Mouse (Mus musculus) CH12F3 (cell line): ENCODE data around the gene Mier2.

Experiments used
- in situ Hi-C: fragments of 300-500 bp; cut with MboI; formaldehyde crosslinking; loops from 2 replicates; pipeline ENCODE4 v1.14.3; 2020; ENCODE audit warnings: low sequenced_read_pairs

The Mier2 gene

GRCm38 (mm10) chr10:79554330-79555237 is at the start of gene Mier2:
Gene Mier2 (minus strand): TSS chr10:79555199.
- in situ Hi-C loops = no loop called here

GRCm38 (mm10) chr10:79597936-79598230 is 42.9 kb upstream of the Mier2 start:
- in situ Hi-C loops = loop anchor here (10.0 kb wide), 1 partner anchor 47 kb away; the partner anchor contains the start of gene Odf3l2

- in situ Hi-C loops = loop anchor here (10.0 kb wide), 1 partner anchor 48 kb away; the partner anchor contains the start of gene Odf3l2
Observed at GRCm38 (mm10) chr10:79597051-79597935, 42.3 kb upstream of the Mier2 start.

- in situ Hi-C loops = loop anchor here (10.0 kb wide), 1 partner anchor 49 kb away; the partner anchor contains the start of gene Odf3l2
Observed at GRCm38 (mm10) chr10:79595590-79595929, 40.6 kb upstream of the Mier2 start.

- in situ Hi-C loops = loop anchor here (10.0 kb wide), 1 partner anchor 50 kb away; the partner anchor contains the start of gene Odf3l2
Observed at GRCm38 (mm10) chr10:79594872-79595589, 40.0 kb upstream of the Mier2 start.

GRCm38 (mm10) chr10:79594111-79594510 is 39.1 kb upstream of the Mier2 start:
- in situ Hi-C loops = loop anchor here (10.0 kb wide), 1 partner anchor 51 kb away; the partner anchor contains the start of gene Odf3l2

- in situ Hi-C loops = loop anchor here (10.0 kb wide), 1 partner anchor 54 kb away; the partner anchor contains the start of gene Odf3l2
Observed at GRCm38 (mm10) chr10:79590702-79591101, 35.7 kb upstream of the Mier2 start.

GRCm38 (mm10) chr10:79587752-79588126 is 32.7 kb upstream of the Mier2 start:
- in situ Hi-C loops = no loop called here

GRCm38 (mm10) chr10:79587061-79587751 is 32.2 kb upstream of the Mier2 start, which contains the start of gene Theg:
Gene Theg (minus strand): TSS chr10:79587331.
- in situ Hi-C loops = no loop called here

GRCm38 (mm10) chr10:79586243-79586642 is 31.2 kb upstream of the Mier2 start:
- in situ Hi-C loops = no loop called here

GRCm38 (mm10) chr10:79585723-79586122 is 30.7 kb upstream of the Mier2 start:
- in situ Hi-C loops = no loop called here

- in situ Hi-C loops = no loop called here
Observed at GRCm38 (mm10) chr10:79585136-79585535, 30.1 kb upstream of the Mier2 start.

GRCm38 (mm10) chr10:79584426-79584825 is 29.4 kb upstream of the Mier2 start:
- in situ Hi-C loops = no loop called here

GRCm38 (mm10) chr10:79584021-79584420 is 29.0 kb upstream of the Mier2 start:
- in situ Hi-C loops = no loop called here

- in situ Hi-C loops = no loop called here
Observed at GRCm38 (mm10) chr10:79581501-79581900, 26.5 kb upstream of the Mier2 start.

GRCm38 (mm10) chr10:79580811-79581210 is 25.8 kb upstream of the Mier2 start:
- in situ Hi-C loops = no loop called here

- in situ Hi-C loops = no loop called here
Observed at GRCm38 (mm10) chr10:79580356-79580755, 25.4 kb upstream of the Mier2 start.

- in situ Hi-C loops = no loop called here
Observed at GRCm38 (mm10) chr10:79579781-79580180, 24.8 kb upstream of the Mier2 start.

GRCm38 (mm10) chr10:79578891-79579290 is 23.9 kb upstream of the Mier2 start:
- in situ Hi-C loops = no loop called here

- in situ Hi-C loops = no loop called here
Observed at GRCm38 (mm10) chr10:79578276-79578675, 23.3 kb upstream of the Mier2 start.
